Mouse (Mus musculus): ENCODE measurements around the gene Hat1.

The Hat1 gene

GRCm38 (mm10) chr2:71466103-71466502, 77.3 kb downstream of the Hat1 start:
- no peak for DNase-seq (ENCODE audit: low spot score)

- DNase-seq (ENCODE audit: low spot score), result peak; percentile 21
Measured at GRCm38 (mm10) chr2:71466861-71467450, 78.2 kb downstream of the Hat1 start.

GRCm38 (mm10) chr2:71471094-71471493, 82.3 kb downstream of the Hat1 start:
- no peak for DNase-seq (ENCODE audit: low spot score)

- DNase-seq (ENCODE audit: low spot score), result no peak
Measured at GRCm38 (mm10) chr2:71473830-71474229, 85.1 kb downstream of the Hat1 start.

GRCm38 (mm10) chr2:71474345-71474744, 85.6 kb downstream of the Hat1 start:
- DNase-seq (ENCODE audit: low spot score), result no peak

- DNase-seq (ENCODE audit: low spot score), result no peak
Measured at GRCm38 (mm10) chr2:71475311-71475710, 86.6 kb downstream of the Hat1 start.

GRCm38 (mm10) chr2:71475760-71476159, 87.0 kb downstream of the Hat1 start:
- DNase-seq (ENCODE audit: low spot score), result no peak

- DNase-seq (ENCODE audit: low spot score), result no peak
Measured at GRCm38 (mm10) chr2:71477787-71478186, 89.0 kb downstream of the Hat1 start.

- no peak for DNase-seq (ENCODE audit: low spot score)
Measured at GRCm38 (mm10) chr2:71479917-71480316, 91.2 kb downstream of the Hat1 start.

GRCm38 (mm10) chr2:71481825-71482224, 93.1 kb downstream of the Hat1 start:
- DNase-seq (ENCODE audit: low spot score), result no peak

- no peak for DNase-seq (ENCODE audit: low spot score)
Measured at GRCm38 (mm10) chr2:71483046-71483716, 94.4 kb downstream of the Hat1 start.

- no peak for DNase-seq (ENCODE audit: low spot score)
Measured at GRCm38 (mm10) chr2:71483717-71484066, 94.9 kb downstream of the Hat1 start.

Data from ovary, postnatal 36 days (tissue).